Mouse (Mus musculus) embryonic facial prominence, embryonic 13.5 days (tissue): ENCODE results near the gene Mrnip. TPM values are rescaled to one million over a fixed set of nuclear protein-coding genes. Genes with fewer than 3 reads are reported as not detected.
"Not testable (repeated sequence)": the region's sequence is repeated elsewhere in the genome, so short reads cannot be mapped to it uniquely, and the experiment has no call there.

ENCODE experiments used
- ATAC-seq: fragments of 200-750 bp; cut with Nextera tagmentation; 2 replicates; pipeline ENCODE4 v1.8.0; 2017; ENCODE audit warnings: low read depth; ENCODE audit not compliant: insufficient number of reproducible peaks, insufficient read depth, low FRiP score, low TSS enrichment
- H3K27ac ChIP-seq: fragments of 300-500 bp; sonication (generic); 2 replicates; pipeline ENCODE4 v1.5.1; 2015; ENCODE audit warnings: moderate library complexity, mild to moderate bottlenecking, inconsistent platforms
- H3K27me3 ChIP-seq: fragments of 300-500 bp; sonication (generic); 2 replicates; pipeline ENCODE4 v1.6.1; 2015; ENCODE audit warnings: mild to moderate bottlenecking, inconsistent platforms
- H3K36me3 ChIP-seq: fragments of 300-500 bp; sonication (generic); 2 replicates; pipeline ENCODE4 v1.6.1; 2015; ENCODE audit warnings: mild to moderate bottlenecking, inconsistent platforms
- H3K4me1 ChIP-seq: fragments of 300-500 bp; sonication (generic); 2 replicates; pipeline ENCODE4 v1.6.1; 2015; ENCODE audit warnings: inconsistent platforms
- H3K4me2 ChIP-seq: fragments of 300-500 bp; sonication (generic); 2 replicates; pipeline ENCODE4 v1.6.1; 2015; ENCODE audit warnings: moderate library complexity, mild to moderate bottlenecking, inconsistent platforms
- H3K4me3 ChIP-seq: fragments of 300-500 bp; sonication (generic); 2 replicates; pipeline ENCODE4 v1.5.1; 2015; ENCODE audit warnings: mild to moderate bottlenecking, inconsistent platforms
- H3K9ac ChIP-seq: fragments of 300-500 bp; sonication (generic); 2 replicates; pipeline ENCODE4 v1.6.1; 2015; ENCODE audit warnings: mild to moderate bottlenecking, inconsistent platforms
- H3K9me3 ChIP-seq: fragments of 300-500 bp; sonication (generic); 2 replicates; pipeline ENCODE4 v1.6.1; 2016; ENCODE audit warnings: inconsistent platforms
- WGBS: fragments of 180-500 bp; shearing (Covaris S2); methylation state at CpG from one replicate; pipeline ENCODE4 v1.1.7; 2015; ENCODE audit warnings: mixed read lengths; 5-methylcytosine and 5-hydroxymethylcytosine counted together
- polyA plus RNA-seq: library from polyadenylated mRNA; unstranded; fragments of >200 nt; fragmentation: Nextera tagmentation; extraction: Ambion mirVana; gene quantifications from 2 replicates; pipeline ENCODE4 v1.2.1, GENCODE M21; 2015

The Mrnip gene
- 18.0 and 22.9 TPM in 2 replicates for polyA plus RNA-seq

DNA sequence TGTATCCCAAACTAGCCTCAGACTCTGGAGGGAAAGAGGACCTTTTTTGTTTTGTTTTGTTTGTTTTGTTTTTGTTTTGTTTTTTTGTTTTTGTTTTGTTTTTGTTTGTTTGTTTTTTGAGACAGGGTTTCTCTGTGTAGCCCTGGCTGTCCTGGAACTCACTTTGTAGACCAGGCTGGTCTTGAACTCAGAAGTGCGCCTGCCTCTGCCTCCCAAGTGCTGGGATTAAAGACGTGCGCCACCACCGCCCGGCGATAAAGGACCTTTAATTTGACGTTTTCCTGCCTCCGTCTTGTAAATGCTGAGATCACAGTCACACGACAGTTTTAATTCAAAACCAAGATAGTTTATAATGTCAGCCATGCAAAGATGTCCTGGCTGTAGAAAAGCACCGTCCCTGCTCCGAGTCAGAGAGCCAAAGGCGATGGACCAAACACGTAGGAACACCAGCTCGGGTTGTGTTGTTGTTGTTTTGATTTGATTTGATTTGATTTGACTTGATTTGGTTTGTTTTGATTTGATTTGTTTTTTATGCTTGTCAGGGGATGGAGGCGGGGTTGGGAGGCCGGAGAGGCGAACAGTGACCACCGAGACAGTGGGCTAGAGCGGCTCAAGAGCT lies at the start of gene Mrnip:
Gene Mrnip (plus strand): TSS at position 334 of the 619 bp plus-strand sequence.
- 3% methylated on average over 19 of the region's 19 CpGs for WGBS
- Histone ChIP-seq H3K4me2 (peak within 1 kb of the TSS; percentile 83), H3K36me3 (peaks cover 49% of the 10 kb centered on the region), H3K9ac (peak within 1 kb of the TSS; percentile 84), H3K27ac (peak within 1 kb of the TSS; percentile 77), H3K4me3 (peak within 1 kb of the TSS; percentile 71)
- not testable (repeated sequence) for H3K27me3 ChIP-seq, H3K9me3 ChIP-seq, H3K4me1 ChIP-seq, ATAC-seq

DNA sequence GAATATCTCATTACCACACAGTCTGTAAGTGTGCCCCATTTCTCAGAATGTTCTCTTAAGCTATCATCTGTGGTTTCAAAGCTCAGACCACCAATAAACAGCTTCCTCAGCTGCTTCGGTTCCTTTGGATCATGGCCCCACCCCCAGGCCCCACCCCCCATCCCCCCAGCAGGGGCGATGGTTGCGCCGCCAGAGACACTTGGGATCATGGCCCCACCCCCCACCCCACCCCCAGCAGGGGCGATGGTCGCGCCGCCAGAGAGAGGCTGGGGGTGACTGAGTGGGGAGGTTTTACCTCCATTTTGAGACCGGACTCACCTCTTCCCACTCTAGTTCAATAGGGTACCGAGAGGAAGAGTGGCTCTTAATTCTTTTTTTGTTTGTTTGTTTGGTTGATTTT lies 46.5 kb upstream of the Mrnip start:
- no peaks in the 10 kb centered on the region for H3K27me3 ChIP-seq
- H3K4me3 ChIP-seq, result peak overlapping the region; percentile 27
- H3K9me3 ChIP-seq, result no peaks in the 10 kb centered on the region
- no peak overlapping the region for H3K27ac ChIP-seq
- peaks cover 19% of the 10 kb centered on the region for H3K4me1 ChIP-seq
- peak overlapping the region; percentile 58; the same call in 1 of the 2 replicates for H3K9ac ChIP-seq
- WGBS, result 6% methylated on average over 10 of the region's 10 CpGs
- H3K4me2 ChIP-seq, result peak overlapping the region; percentile 54
- H3K36me3 ChIP-seq, result no peaks in the 10 kb centered on the region
- ATAC-seq, result no peak

DNA sequence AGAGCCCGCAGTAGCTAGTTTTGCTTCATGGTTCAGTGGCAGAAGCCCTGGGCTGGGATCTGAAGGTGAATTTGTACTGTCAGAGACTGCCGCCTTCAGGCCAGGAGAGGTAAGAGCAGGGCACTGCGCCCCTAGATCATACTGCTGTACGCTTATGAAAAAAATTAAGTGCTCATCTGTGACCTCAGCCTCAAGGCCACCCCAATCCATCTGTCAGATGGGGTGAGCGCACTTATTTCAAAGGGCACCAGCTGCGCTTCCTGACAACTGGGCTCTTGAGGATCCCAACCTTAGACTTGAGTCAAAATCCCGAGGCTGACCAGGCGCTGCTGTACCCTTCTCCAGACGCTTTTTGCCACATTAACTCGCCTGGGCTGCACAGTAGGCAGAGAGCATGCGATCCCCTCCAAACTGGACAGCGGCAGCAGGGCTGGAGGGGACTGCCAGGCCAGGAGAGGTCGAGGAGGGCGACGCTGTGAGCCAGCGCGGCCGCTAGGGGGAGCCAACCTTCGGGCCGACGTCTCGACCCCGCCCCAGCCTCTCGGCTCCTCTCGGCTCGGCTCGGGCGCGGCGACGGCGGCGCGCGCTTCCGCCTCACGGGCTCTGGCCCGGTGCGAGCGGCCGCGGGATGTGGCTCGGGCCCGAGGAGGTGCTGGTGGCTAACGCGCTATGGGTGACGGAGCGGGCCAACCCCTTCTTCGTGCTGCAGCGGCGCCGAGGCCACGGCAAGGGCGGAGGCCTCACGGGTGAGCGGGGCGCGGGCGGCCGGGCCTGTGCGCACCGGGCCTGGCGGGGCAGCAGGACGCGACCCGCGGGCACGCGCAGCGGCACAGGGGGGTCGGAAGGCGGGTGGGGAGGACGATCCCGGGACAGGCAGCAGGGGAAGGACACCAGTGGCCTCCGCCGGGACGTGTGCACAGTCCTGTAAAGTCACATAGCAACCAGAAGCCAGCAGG lies 43.2 kb upstream of the Mrnip start, which contains the start of gene Tbc1d9b:
Gene Tbc1d9b (plus strand): TSS at position 586 of the 956 bp plus-strand sequence.
- WGBS, result under 1% methylated on average over 72 of the region's 77 CpGs
- no peaks in the 10 kb centered on the region for H3K9me3 ChIP-seq
- peak within 1 kb of the TSS; percentile 92 for H3K4me2 ChIP-seq
- H3K27ac ChIP-seq, result peak within 1 kb of the TSS; percentile 78
- peaks cover 12% of the 10 kb centered on the region for H3K36me3 ChIP-seq
- peak; percentile 85 for ATAC-seq
- H3K9ac ChIP-seq, result peak within 1 kb of the TSS; percentile 99
- peaks cover 19% of the 10 kb centered on the region for H3K4me1 ChIP-seq
- peak within 1 kb of the TSS; percentile 91 for H3K4me3 ChIP-seq
- H3K27me3 ChIP-seq, result no peaks in the 10 kb centered on the region

DNA sequence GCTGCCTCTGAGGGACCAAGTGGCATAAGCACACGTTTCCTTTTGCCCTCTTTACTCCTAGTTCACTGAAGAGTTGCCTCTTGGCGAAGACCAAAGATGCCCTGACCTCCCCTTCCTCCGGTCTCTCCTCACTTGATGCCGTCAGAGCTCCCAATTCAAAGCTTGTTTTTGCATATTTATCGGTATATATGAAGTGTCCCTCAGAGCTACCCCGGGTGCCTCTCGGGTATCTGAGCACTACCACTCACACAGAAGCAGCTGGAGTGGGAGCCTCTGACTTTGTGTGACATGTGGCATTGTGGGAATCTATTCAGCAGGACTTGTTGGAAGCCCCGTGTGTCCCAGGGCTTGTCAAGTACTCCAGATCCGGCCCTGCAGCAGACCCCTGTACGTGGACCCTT lies 42.4 kb upstream of the Mrnip start:
- Histone ChIP-seq H3K4me3 (peak overlapping the region; percentile 91), H3K36me3 (peaks cover 19% of the 10 kb centered on the region), H3K9me3 (no peaks in the 10 kb centered on the region), H3K27ac (peak overlapping the region; percentile 78; the same call in 1 of the 2 replicates), H3K4me2 (peak overlapping the region; percentile 92), H3K27me3 (no peaks in the 10 kb centered on the region), H3K9ac (peak overlapping the region; percentile 99), H3K4me1 (peaks cover 19% of the 10 kb centered on the region)
- 0 out of 2 replicates have a peak, but pooled peaks have one; percentile 7 for ATAC-seq
- 16% methylated on average over 10 of the region's 10 CpGs for WGBS

GRCm38 (mm10) chr11:50132265-50132664 lies 42.0 kb upstream of the Mrnip start:
- Histone ChIP-seq H3K9ac (peak overlapping the region; percentile 99), H3K27ac (no peak overlapping the region), H3K9me3 (no peaks in the 10 kb centered on the region), H3K4me2 (peak overlapping the region; percentile 92), H3K4me3 (peak overlapping the region; percentile 91), H3K4me1 (peaks cover 19% of the 10 kb centered on the region), H3K27me3 (no peaks in the 10 kb centered on the region), H3K36me3 (peaks cover 23% of the 10 kb centered on the region)
- WGBS, result 88% methylated on average over 6 of the region's 6 CpGs
- no peak for ATAC-seq

DNA sequence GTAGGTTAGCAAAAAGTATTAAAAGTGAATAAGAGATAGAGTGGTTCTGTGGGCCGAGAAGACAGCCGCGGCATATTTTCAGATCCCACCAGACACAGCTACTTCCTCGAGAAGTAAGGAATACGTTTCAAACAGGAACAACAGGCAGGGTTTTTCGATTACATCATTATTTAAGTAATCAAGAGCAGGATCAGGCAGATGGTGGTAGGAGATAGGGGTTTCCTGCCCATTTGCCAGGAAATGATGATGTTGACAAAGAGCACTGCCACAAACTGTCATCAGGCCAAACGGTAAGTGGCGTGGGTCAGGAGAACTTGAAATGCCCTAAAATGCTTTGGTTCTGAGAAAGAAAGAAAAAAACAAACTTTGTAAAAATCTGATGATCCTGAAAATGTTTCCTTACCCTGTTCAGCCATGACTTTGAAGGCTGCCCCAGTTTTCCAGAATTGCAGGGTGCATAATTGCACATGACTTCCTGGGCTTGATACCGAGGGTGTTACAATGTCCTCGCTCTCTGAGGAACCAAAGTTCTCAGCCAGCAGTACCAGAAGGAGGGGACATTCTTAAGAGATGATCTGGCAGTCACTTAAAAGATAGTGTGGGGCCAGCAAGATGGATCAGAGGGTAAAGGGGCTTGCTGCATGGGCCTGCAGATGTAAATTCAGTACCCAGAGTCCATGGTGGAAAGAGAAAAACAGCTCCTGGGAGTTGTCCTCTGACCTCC lies 39.9 kb upstream of the Mrnip start:
- Histone ChIP-seq H3K4me3 (no peak overlapping the region), H3K9me3 (no peaks in the 10 kb centered on the region), H3K4me2 (no peak overlapping the region), H3K9ac (no peak overlapping the region), H3K27me3 (no peaks in the 10 kb centered on the region), H3K27ac (no peak overlapping the region), H3K36me3 (peaks cover 44% of the 10 kb centered on the region), H3K4me1 (peaks cover 16% of the 10 kb centered on the region)
- no peak for ATAC-seq
- WGBS, result 66% methylated on average over 10 of the region's 10 CpGs

- no peak for ATAC-seq
- H3K4me1 ChIP-seq, result no peaks in the 10 kb centered on the region
- H3K27me3 ChIP-seq, result no peaks in the 10 kb centered on the region
- 0 out of 2 replicates have a peak overlapping the region, but pooled peaks have one; percentile 11 for H3K9ac ChIP-seq
- H3K4me2 ChIP-seq, result no peak overlapping the region
- H3K36me3 ChIP-seq, result peaks cover 84% of the 10 kb centered on the region
- WGBS, result 69% methylated on average over 10 of the region's 10 CpGs
- no peaks in the 10 kb centered on the region for H3K9me3 ChIP-seq
- H3K27ac ChIP-seq, result no peak overlapping the region
- no peak overlapping the region for H3K4me3 ChIP-seq
These were observed 35.9 kb upstream of the Mrnip start for GRCm38 (mm10) chr11:50138206-50138822.

- Histone ChIP-seq H3K4me2 (no peak overlapping the region), H3K9me3 (no peaks in the 10 kb centered on the region), H3K36me3 (peaks cover 91% of the 10 kb centered on the region), H3K27ac (no peak overlapping the region), H3K9ac (no peak overlapping the region), H3K27me3 (no peaks in the 10 kb centered on the region), H3K4me1 (no peaks in the 10 kb centered on the region), H3K4me3 (no peak overlapping the region)
- no peak for ATAC-seq
- 81% methylated on average over 7 of the region's 7 CpGs for WGBS
These were observed 34.7 kb upstream of the Mrnip start for GRCm38 (mm10) chr11:50139571-50139970.

DNA sequence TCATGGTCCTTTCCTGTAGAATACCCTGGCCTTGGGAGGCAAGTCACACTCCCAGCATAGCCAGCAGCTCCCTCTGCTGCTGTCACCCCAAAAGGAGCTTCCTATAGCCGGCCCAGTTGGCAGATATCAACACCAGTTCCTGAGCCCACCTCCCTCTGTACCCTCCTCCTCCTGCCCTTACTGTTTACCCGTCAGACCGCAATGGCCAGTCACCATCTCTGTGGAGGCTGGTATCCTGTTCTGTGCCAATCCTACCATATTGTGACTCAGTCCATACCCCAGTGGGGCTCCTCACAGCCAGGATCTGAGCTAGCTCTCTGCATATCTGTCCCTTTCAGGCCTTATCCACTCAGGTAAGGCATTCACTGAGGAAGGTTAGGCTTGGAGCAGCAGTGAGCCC lies 28.7 kb upstream of the Mrnip start:
- no peak for ATAC-seq
- Histone ChIP-seq H3K36me3 (peaks cover 96% of the 10 kb centered on the region), H3K27me3 (no peaks in the 10 kb centered on the region), H3K9ac (no peak overlapping the region), H3K4me1 (no peaks in the 10 kb centered on the region), H3K9me3 (no peaks in the 10 kb centered on the region), H3K27ac (no peak overlapping the region), H3K4me3 (no peak overlapping the region), H3K4me2 (no peak overlapping the region)
- WGBS, result 96% methylated on average over 3 of the region's 3 CpGs

DNA sequence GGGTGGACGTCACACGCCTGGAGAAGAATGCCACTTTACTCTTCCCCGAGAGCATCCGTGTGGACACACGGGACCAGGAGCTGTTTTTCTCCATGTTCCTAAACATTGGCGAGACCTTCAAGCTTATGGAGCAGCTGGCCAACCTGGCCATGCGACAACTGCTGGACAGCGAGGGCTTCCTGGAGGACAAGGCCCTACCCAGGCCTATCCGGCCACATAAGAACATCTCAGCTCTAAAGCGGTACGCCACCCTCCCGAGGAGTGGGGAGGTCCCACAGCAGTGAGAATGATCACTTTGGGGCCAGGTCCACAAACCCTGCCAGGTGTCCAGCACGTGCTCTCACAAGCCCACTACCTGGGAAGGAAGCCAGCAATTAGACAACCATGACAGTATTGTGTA lies 28.1 kb upstream of the Mrnip start:
- no peaks in the 10 kb centered on the region for H3K27me3 ChIP-seq
- H3K4me1 ChIP-seq, result no peaks in the 10 kb centered on the region
- H3K4me2 ChIP-seq, result no peak overlapping the region
- H3K9ac ChIP-seq, result no peak overlapping the region
- H3K4me3 ChIP-seq, result no peak overlapping the region
- H3K36me3 ChIP-seq, result peaks cover 96% of the 10 kb centered on the region
- no peak for ATAC-seq
- no peak overlapping the region for H3K27ac ChIP-seq
- no peaks in the 10 kb centered on the region for H3K9me3 ChIP-seq
- WGBS, result 94% methylated on average over 13 of the region's 13 CpGs
